10 mouse cellular contexts compared by ENCODE assay signal in the genomic region with DNA sequence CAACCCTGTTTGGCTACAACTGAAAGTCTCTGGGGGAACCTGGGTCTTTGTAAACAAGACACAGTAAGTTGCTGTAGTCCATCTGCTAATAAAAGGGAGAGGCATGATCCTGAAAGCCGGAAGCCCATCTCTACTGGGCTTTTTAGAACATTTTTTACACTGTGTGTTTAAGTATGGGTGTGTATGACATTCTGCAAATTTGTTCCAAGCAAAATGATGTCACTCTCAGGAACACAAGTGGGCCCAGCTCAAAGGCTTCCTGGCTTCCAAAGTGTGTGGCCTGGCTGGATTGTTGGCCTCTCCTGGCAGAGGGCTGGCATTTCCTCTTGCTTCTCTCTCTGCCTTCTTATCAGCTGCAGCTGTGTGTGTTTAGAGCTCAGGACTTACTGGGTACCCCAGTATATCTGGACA. TPM values are rescaled to one million over a fixed set of nuclear protein-coding genes. Genes with fewer than 3 reads are reported as not detected.
DNase-seq lines count a peak whose midpoint lies in the region; ATAC-seq and TF ChIP-seq lines count a peak whose summit lies in the region.
"Had no signal": no experiment of that assay in that cellular context is flagged by ENCODE, and none has a peak within 500 bp of the region (broad histone marks: within the 10 kb centered on the region; RNA-seq: fewer than 3 reads in every experiment).

No protein-coding gene starts in this region.

- H3K36me3 ChIP-seq in hindbrain, postnatal 0 days (ENCODE audit: insufficient read depth, low read length), result no peaks in the 10 kb centered on the region
- H3K36me3 ChIP-seq in hindbrain, embryonic 11.5 days (ENCODE audit: control insufficient read depth, insufficient read depth, low read length), result no peaks in the 10 kb centered on the region
- peaks cover 19% of the 10 kb centered on the region for H3K36me3 ChIP-seq in limb, embryonic 14.5 days (ENCODE audit: control insufficient read depth, insufficient read depth, low read length)

- H3K27me3 ChIP-seq in hindbrain, postnatal 0 days (ENCODE audit: insufficient read depth, low read length), result no peaks in the 10 kb centered on the region
- no peaks in the 10 kb centered on the region for H3K27me3 ChIP-seq in hindbrain, embryonic 11.5 days (ENCODE audit: control insufficient read depth, insufficient read depth, low read length)
- no peaks in the 10 kb centered on the region for H3K27me3 ChIP-seq in limb, embryonic 14.5 days (ENCODE audit: control insufficient read depth, insufficient read depth, low read length)

- no peak overlapping the region for H3K4me2 ChIP-seq in hindbrain, postnatal 0 days (ENCODE audit: low read depth, low read length)
- no peak overlapping the region for H3K4me2 ChIP-seq in hindbrain, embryonic 11.5 days (replicated peaks; ENCODE audit: low read depth, low read length)
- H3K4me2 ChIP-seq in limb, embryonic 14.5 days (replicated peaks; ENCODE audit: low read depth, low read length, severe bottlenecking), result no peak overlapping the region

- TF ChIP-seq CTCF in hindbrain, postnatal 0 days (IDR thresholded peaks at IDR 0.05; ENCODE audit: low read depth), result no peak

- H3K4me3 ChIP-seq in hindbrain, postnatal 0 days (ENCODE audit: low read length), result no peak overlapping the region
- H3K4me3 ChIP-seq in hindbrain, embryonic 11.5 days (ENCODE audit: low read depth, low read length), result no peak overlapping the region
- H3K4me3 ChIP-seq in limb, embryonic 14.5 days (replicated peaks; ENCODE audit: low read length), result no peak overlapping the region

- no peak for TF ChIP-seq POLR2A in limb, embryonic 14.5 days (IDR thresholded peaks at IDR 0.05; ENCODE audit: borderline replicate concordance, extremely low read depth, insufficient read depth, insufficient read length)

- H3K27ac ChIP-seq in hindbrain, postnatal 0 days, result 0 out of 2 replicates have a peak overlapping the region, but pooled peaks have one; percentile 15
- no peak overlapping the region for H3K27ac ChIP-seq in hindbrain, embryonic 11.5 days (ENCODE audit: low read depth, low read length)
- 0 out of 2 replicates have a peak overlapping the region, but pooled peaks have one; percentile 38 for H3K27ac ChIP-seq in limb, embryonic 14.5 days (replicated peaks; ENCODE audit: low read depth, low read length)

- ATAC-seq in hindbrain, postnatal 0 days, result no peak
- no peak for ATAC-seq in hindbrain, embryonic 11.5 days (ENCODE audit: low FRiP score)
- ATAC-seq in limb, embryonic 14.5 days (ENCODE audit: low FRiP score, low read depth), result no peak
- ATAC-seq: CD4-positive, CD25-positive, alpha-beta regulatory T cell, adult 4 months had no signal

- 81% methylated on average over 1 of the region's 1 CpGs for whole genome bisulfite sequencing in hindbrain, postnatal 0 days
- WGBS in hindbrain, embryonic 11.5 days, result 84% methylated on average over 1 of the region's 1 CpGs
- whole genome bisulfite sequencing in limb, embryonic 14.5 days, result 52% methylated on average over 1 of the region's 1 CpGs

- H3K9ac ChIP-seq in hindbrain, postnatal 0 days (replicated peaks; ENCODE audit: low read length), result no peak overlapping the region
- H3K9ac ChIP-seq in hindbrain, embryonic 11.5 days (ENCODE audit: low read depth, low read length), result no peak overlapping the region
- H3K9ac ChIP-seq in limb, embryonic 14.5 days (ENCODE audit: low read depth, low read length, severe bottlenecking), result no peak overlapping the region

- DNase-seq in hindbrain, postnatal 0 days (ENCODE audit: low spot score), result no peak
- DNase-seq in hindbrain, embryonic 11.5 days (ENCODE audit: low spot score), result no peak
- DNase-seq in heart, adult 8-10 months (ENCODE audit: low spot score), result peak; percentile 53
- DNase-seq in limb, embryonic 14.5 days (ENCODE audit: low spot score), result no peak
- DNase-seq in naive thymus-derived CD4-positive, alpha-beta T cell, adult 2 months (ENCODE audit: low read depth), result peak; percentile 23
- no peak for DNase-seq in embryo, embryonic 11 days
- no peak for DNase-seq in spleen, postnatal 14 days (ENCODE audit: low spot score in 2 of 2)
- DNase-seq in embryo, embryonic 10 days (ENCODE audit: low spot score), result no peak
- DNase-seq: gastrocnemius, postnatal 10 days had no signal

- no peaks in the 10 kb centered on the region for H3K4me1 ChIP-seq in hindbrain, postnatal 0 days (ENCODE audit: insufficient read depth, low read length)
- no peaks in the 10 kb centered on the region; the same call in 1 of the 2 replicates for H3K4me1 ChIP-seq in hindbrain, embryonic 11.5 days (replicated peaks; ENCODE audit: control insufficient read depth, insufficient read depth, low read length)
- peaks cover 19% of the 10 kb centered on the region for H3K4me1 ChIP-seq in limb, embryonic 14.5 days (ENCODE audit: control insufficient read depth, insufficient read depth, low read length)

- no peaks in the 10 kb centered on the region for H3K9me3 ChIP-seq in hindbrain, postnatal 0 days (ENCODE audit: low read length)
- H3K9me3 ChIP-seq in hindbrain, embryonic 11.5 days (ENCODE audit: control insufficient read depth, low read length), result no peaks in the 10 kb centered on the region
- H3K9me3 ChIP-seq in limb, embryonic 14.5 days (ENCODE audit: control insufficient read depth, low read length), result no peaks in the 10 kb centered on the region

RNA-seq across cellular contexts. Expression of gene Mical1, which starts 1.1 kb away (rescaled TPM):
- total RNA-seq in hindbrain, postnatal 0 days (2014; rRNA removed), result 27.9 and 53.5 TPM in 2 replicates
- 22.2 and 23.6 TPM in 2 replicates for polyA plus RNA-seq in hindbrain, postnatal 0 days (2015; fragmentation: Nextera tagmentation; extraction: Ambion mirVana)
- polyA plus RNA-seq in hindbrain, embryonic 11.5 days (2014; fragmentation: Nextera tagmentation; extraction: Ambion mirVana), result 26.6 and 28.1 TPM in 2 replicates
- 10 to 100 TPM in 2 of 4 experiments, 1 to 10 TPM in 2; 7.5 to 12.7 (median 9.8) TPM for total RNA-seq in heart, adult 8-10 months (2022)
- 53.8 and 66.0 TPM in 2 replicates for polyA plus RNA-seq in limb, embryonic 14.5 days (2012; rRNA removed)
- 39.5 and 40.2 TPM in 2 replicates for polyA plus RNA-seq in limb, embryonic 14.5 days (2014; fragmentation: Nextera tagmentation; extraction: Ambion mirVana)

RNA-seq across cellular contexts. Expression of gene Smpd2, which starts 15.2 kb away (rescaled TPM):
- 48.0 and 74.5 TPM in 2 replicates for total RNA-seq in hindbrain, postnatal 0 days (2014; rRNA removed)
- polyA plus RNA-seq in hindbrain, postnatal 0 days (2015; fragmentation: Nextera tagmentation; extraction: Ambion mirVana), result 50.5 and 52.3 TPM in 2 replicates
- polyA plus RNA-seq in hindbrain, embryonic 11.5 days (2014; fragmentation: Nextera tagmentation; extraction: Ambion mirVana), result 45.9 and 47.6 TPM in 2 replicates
- total RNA-seq in heart, adult 8-10 months (2022), result 10 to 100 TPM; 30.1 to 40.2 (median 34.8) TPM
- 75.2 and 86.8 TPM in 2 replicates for polyA plus RNA-seq in limb, embryonic 14.5 days (2012; rRNA removed)
- 46.2 and 49.8 TPM in 2 replicates for polyA plus RNA-seq in limb, embryonic 14.5 days (2014; fragmentation: Nextera tagmentation; extraction: Ambion mirVana)

RNA-seq across cellular contexts. Expression of gene Ppil6, which starts 15.3 kb away (rescaled TPM):
- total RNA-seq in hindbrain, postnatal 0 days (2014; rRNA removed), result 1.8 and 3.7 TPM in 2 replicates
- polyA plus RNA-seq in hindbrain, postnatal 0 days (2015; fragmentation: Nextera tagmentation; extraction: Ambion mirVana), result 6.5 and 7.7 TPM in 2 replicates
- polyA plus RNA-seq in hindbrain, embryonic 11.5 days (2014; fragmentation: Nextera tagmentation; extraction: Ambion mirVana), result 1.3 and 1.4 TPM in 2 replicates
- 1 to 10 TPM in 2 of 4 experiments, under 1 TPM in 2; 0.78 to 1.4 (median 1.1) TPM for total RNA-seq in heart, adult 8-10 months (2022)
- 0.29 and 0.58 TPM in 2 replicates for polyA plus RNA-seq in limb, embryonic 14.5 days (2012; rRNA removed)
- polyA plus RNA-seq in limb, embryonic 14.5 days (2014; fragmentation: Nextera tagmentation; extraction: Ambion mirVana), result 0.52 and 1.1 TPM in 2 replicates
- total RNA-seq: gastrocnemius, postnatal 10 days had no signal
- polyA plus RNA-seq: CD4-positive, CD25-positive, alpha-beta regulatory T cell, adult 4 months had no signal

RNA-seq across cellular contexts. Expression of gene Zbtb24, which starts 24.8 kb away (rescaled TPM):
- total RNA-seq in hindbrain, postnatal 0 days (2014; rRNA removed), result 19.8 and 21.0 TPM in 2 replicates
- polyA plus RNA-seq in hindbrain, postnatal 0 days (2015; fragmentation: Nextera tagmentation; extraction: Ambion mirVana), result 14.3 and 16.6 TPM in 2 replicates
- 20.1 TPM in 2 replicates for polyA plus RNA-seq in hindbrain, embryonic 11.5 days (2014; fragmentation: Nextera tagmentation; extraction: Ambion mirVana)
- 1 to 10 TPM; 6.5 to 9.3 (median 7.6) TPM for total RNA-seq in heart, adult 8-10 months (2022)
- 21.3 and 22.2 TPM in 2 replicates for polyA plus RNA-seq in limb, embryonic 14.5 days (2012; rRNA removed)
- polyA plus RNA-seq in limb, embryonic 14.5 days (2014; fragmentation: Nextera tagmentation; extraction: Ambion mirVana), result 19.0 and 22.3 TPM in 2 replicates

RNA-seq across cellular contexts. Expression of gene Cd164, which starts 44.2 kb away (rescaled TPM):
- total RNA-seq in hindbrain, postnatal 0 days (2014; rRNA removed), result 31.3 and 35.7 TPM in 2 replicates
- 61.8 and 61.9 TPM in 2 replicates for polyA plus RNA-seq in hindbrain, postnatal 0 days (2015; fragmentation: Nextera tagmentation; extraction: Ambion mirVana)
- 122 and 123 TPM in 2 replicates for polyA plus RNA-seq in hindbrain, embryonic 11.5 days (2014; fragmentation: Nextera tagmentation; extraction: Ambion mirVana)
- 100 to 1,000 TPM; 143 to 147 (median 145) TPM for total RNA-seq in heart, adult 8-10 months (2022)
- 160 and 192 TPM in 2 replicates for polyA plus RNA-seq in limb, embryonic 14.5 days (2012; rRNA removed)
- 200 and 209 TPM in 2 replicates for polyA plus RNA-seq in limb, embryonic 14.5 days (2014; fragmentation: Nextera tagmentation; extraction: Ambion mirVana)

Comparison
In these comparisons a context has a peak if more than half of its experiments do, and no peak if none do; other contexts are left out.
1. DNase-seq: peak in heart, adult 8-10 months (single experiment) and naive thymus-derived CD4-positive, alpha-beta T cell, adult 2 months (single experiment); none in hindbrain, postnatal 0 days (single experiment), hindbrain, embryonic 11.5 days (single experiment), limb, embryonic 14.5 days (single experiment), embryo, embryonic 11 days (single experiment), spleen, postnatal 14 days (0 of 2) and embryo, embryonic 10 days (single experiment).